ENCODE assay signal across 9 mouse cellular contexts in genomic region chr19:48203928-48204470, GRCm38 (mm10). TPM values are rescaled to one million over a fixed set of nuclear protein-coding genes. Genes with fewer than 3 reads are reported as not detected.
DNase-seq lines count a peak whose midpoint lies in the region; ATAC-seq and TF ChIP-seq lines count a peak whose summit lies in the region.
"Had no signal": no experiment of that assay in that cellular context is flagged by ENCODE, and none has a peak within 500 bp of the region (broad histone marks: within the 10 kb centered on the region; RNA-seq: fewer than 3 reads in every experiment).

No protein-coding gene starts in this region.

- peak; percentile 89 for TF ChIP-seq CTCF in layer of hippocampus, adult 2 months (conservative IDR thresholded peaks at IDR 0.05)

- 3% methylated on average over 22 of the region's 22 CpGs for whole genome bisulfite sequencing in liver, embryonic 12.5 days (ENCODE audit: insufficient replicate concordance)
- 1% methylated on average over 22 of the region's 22 CpGs for WGBS in embryonic facial prominence, embryonic 15.5 days

- no peak overlapping the region for H3K4me2 ChIP-seq in liver, embryonic 12.5 days
- H3K4me2 ChIP-seq in embryonic facial prominence, embryonic 15.5 days (replicated peaks) = peak overlapping the region; percentile 96

- H3K36me3 ChIP-seq in liver, embryonic 12.5 days = no peaks in the 10 kb centered on the region
- H3K36me3 ChIP-seq in embryonic facial prominence, embryonic 15.5 days = no peaks in the 10 kb centered on the region

- no peak overlapping the region for H3K9ac ChIP-seq in liver, embryonic 12.5 days
- no peak overlapping the region for H3K9ac ChIP-seq in embryonic facial prominence, embryonic 15.5 days

- H3K4me3 ChIP-seq in liver, embryonic 12.5 days = no peak overlapping the region
- H3K4me3 ChIP-seq in embryonic facial prominence, embryonic 15.5 days (replicated peaks) = peak overlapping the region; percentile 48
- peak overlapping the region; percentile 71 for H3K4me3 ChIP-seq in layer of hippocampus, adult 2 months

- H3K9me3 ChIP-seq in liver, embryonic 12.5 days (replicated peaks) = no peaks in the 10 kb centered on the region
- H3K9me3 ChIP-seq in embryonic facial prominence, embryonic 15.5 days (replicated peaks) = no peaks in the 10 kb centered on the region

- no peak for ATAC-seq in liver, embryonic 12.5 days
- ATAC-seq in embryonic facial prominence, embryonic 15.5 days (ENCODE audit: insufficient number of reproducible peaks, low FRiP score, low TSS enrichment, low read depth) = no peak
- ATAC-seq: Patski had no signal

- no peaks in the 10 kb centered on the region for H3K4me1 ChIP-seq in liver, embryonic 12.5 days
- peaks cover 34% of the 10 kb centered on the region for H3K4me1 ChIP-seq in embryonic facial prominence, embryonic 15.5 days

- peaks cover 55% of the 10 kb centered on the region for H3K27me3 ChIP-seq in liver, embryonic 12.5 days (replicated peaks)
- peaks cover 50% of the 10 kb centered on the region for H3K27me3 ChIP-seq in embryonic facial prominence, embryonic 15.5 days

- H3K27ac ChIP-seq in liver, embryonic 12.5 days = no peak overlapping the region
- H3K27ac ChIP-seq in embryonic facial prominence, embryonic 15.5 days (replicated peaks) = no peak overlapping the region
- peak overlapping the region; percentile 32; the same call in 1 of the 2 replicates for H3K27ac ChIP-seq in layer of hippocampus, adult 2 months

- DNase-seq in liver = peak; percentile 38
- peak; percentile 68 for DNase-seq in heart, postnatal 4 days
- peak; percentile 61 to 85 for DNase-seq in layer of hippocampus, adult 2 months (ENCODE audit: low spot score in 2 of 2)
- DNase-seq in lung, postnatal 10 days = peak; percentile 27
- peak; percentile 86 to 89 for DNase-seq in right cerebral cortex, postnatal 10 days (ENCODE audit: low spot score in 2 of 2)
- no peak for DNase-seq in spleen, adult 12 weeks (ENCODE audit: low spot score)

RNA-seq across cellular contexts. Expression of gene Sorcs3, which starts 1.8 kb away (rescaled TPM):
- 0.14 and 0.18 TPM in 2 replicates for polyA plus RNA-seq in liver, embryonic 12.5 days (2016; fragmentation: Nextera tagmentation; extraction: Ambion mirVana)
- polyA plus RNA-seq in embryonic facial prominence, embryonic 15.5 days (2015; fragmentation: Nextera tagmentation; extraction: Ambion mirVana) = 0.83 and 1.1 TPM in 2 replicates
- under 1 TPM; 0.14 to 0.16 TPM for total RNA-seq in heart, postnatal 4 days (2021)
- 10 to 100 TPM; 34.1 to 34.3 TPM for total RNA-seq in layer of hippocampus, adult 2 months (2021)

Comparison
In these comparisons a context has a peak if more than half of its experiments do, and no peak if none do; other contexts are left out.
1. RNA of gene Sorcs3, which starts 1.8 kb away (total RNA-seq): 34.1 to 34.3 TPM in layer of hippocampus, adult 2 months; 0.14 to 0.16 TPM in heart, postnatal 4 days; every median in the first group is over 10 times any median in the second.